Mouse (Mus musculus): ENCODE measurements around the gene Vstm2a. TPM values are rescaled to one million over a fixed set of nuclear protein-coding genes. Genes with fewer than 3 reads are reported as not detected.

Vstm2a gene
- polyA plus RNA-seq, 1 experiment: 2.3 TPM

DNA sequence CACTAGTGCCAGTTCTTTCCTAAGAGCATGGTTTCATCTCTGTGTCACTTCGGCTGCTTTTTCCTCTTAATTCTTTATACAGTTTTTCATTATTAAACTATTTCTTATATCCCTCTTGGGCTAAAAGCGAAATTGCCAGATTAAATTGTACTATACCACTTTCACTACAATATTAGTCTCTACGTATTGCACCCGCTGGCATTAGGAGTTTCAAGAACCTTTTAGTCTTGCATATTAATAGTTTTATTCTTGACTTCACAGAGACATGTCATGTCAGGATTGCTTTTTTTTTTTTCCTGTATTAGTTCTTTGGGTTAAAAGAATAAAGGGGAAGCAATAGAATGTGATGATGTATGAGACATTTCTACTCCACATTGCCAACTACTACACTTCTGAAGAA lies 94.4 kb downstream of the Vstm2a start:
- Histone ChIP-seq H3K36me3 (ENCODE audit: control insufficient read depth, insufficient read depth, low read length) (no peaks in the 10 kb centered on the region), H3K27me3 (replicated peaks; ENCODE audit: control insufficient read depth, insufficient read depth, low read length) (no peaks in the 10 kb centered on the region), H3K27ac (ENCODE audit: insufficient read depth, low read depth, low read length) (no peak overlapping the region), H3K4me3 (ENCODE audit: insufficient read depth, low read depth, low read length) (no peak overlapping the region), H3K4me1 (ENCODE audit: control insufficient read depth, insufficient read depth, low read length) (no peaks in the 10 kb centered on the region)
- 91% methylated on average over 4 of the region's 4 CpGs for WGBS
- DNase-seq: no peak
- TF ChIP-seq CTCF (conservative IDR thresholded peaks at IDR 0.05; ENCODE audit: insufficient read depth, insufficient read length, low read depth, low read length) (no peak), POLR2A (IDR thresholded peaks at IDR 0.05; ENCODE audit: low read depth, low read length) (no peak)

DNA sequence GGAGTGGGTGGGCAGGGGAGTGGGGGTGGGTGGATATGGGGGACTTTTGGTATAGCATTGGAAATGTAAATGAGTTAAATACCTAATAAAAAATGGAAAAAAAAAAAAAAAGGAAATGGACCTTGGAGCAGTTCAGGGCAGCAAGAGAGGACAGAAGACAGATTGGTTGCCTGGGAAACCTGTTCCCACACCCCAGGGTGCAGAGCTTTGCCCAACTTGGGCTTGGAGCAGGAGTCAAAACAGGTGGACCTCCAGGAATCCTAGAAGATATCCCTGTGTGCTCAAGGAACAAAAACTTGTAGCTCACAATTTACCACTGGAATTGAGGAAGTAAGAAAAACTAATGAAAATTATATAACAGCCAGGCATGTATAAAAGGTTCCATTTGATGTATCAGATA lies 96.8 kb downstream of the Vstm2a start:
- Histone ChIP-seq H3K36me3 (ENCODE audit: control insufficient read depth, insufficient read depth, low read length) (no peaks in the 10 kb centered on the region), H3K27ac (ENCODE audit: insufficient read depth, low read depth, low read length) (no peak overlapping the region)
- TF ChIP-seq CTCF (conservative IDR thresholded peaks at IDR 0.05; ENCODE audit: insufficient read depth, insufficient read length, low read depth, low read length): no peak
- TF ChIP-seq POLR2A (IDR thresholded peaks at IDR 0.05; ENCODE audit: low read depth, low read length): no peak

DNA sequence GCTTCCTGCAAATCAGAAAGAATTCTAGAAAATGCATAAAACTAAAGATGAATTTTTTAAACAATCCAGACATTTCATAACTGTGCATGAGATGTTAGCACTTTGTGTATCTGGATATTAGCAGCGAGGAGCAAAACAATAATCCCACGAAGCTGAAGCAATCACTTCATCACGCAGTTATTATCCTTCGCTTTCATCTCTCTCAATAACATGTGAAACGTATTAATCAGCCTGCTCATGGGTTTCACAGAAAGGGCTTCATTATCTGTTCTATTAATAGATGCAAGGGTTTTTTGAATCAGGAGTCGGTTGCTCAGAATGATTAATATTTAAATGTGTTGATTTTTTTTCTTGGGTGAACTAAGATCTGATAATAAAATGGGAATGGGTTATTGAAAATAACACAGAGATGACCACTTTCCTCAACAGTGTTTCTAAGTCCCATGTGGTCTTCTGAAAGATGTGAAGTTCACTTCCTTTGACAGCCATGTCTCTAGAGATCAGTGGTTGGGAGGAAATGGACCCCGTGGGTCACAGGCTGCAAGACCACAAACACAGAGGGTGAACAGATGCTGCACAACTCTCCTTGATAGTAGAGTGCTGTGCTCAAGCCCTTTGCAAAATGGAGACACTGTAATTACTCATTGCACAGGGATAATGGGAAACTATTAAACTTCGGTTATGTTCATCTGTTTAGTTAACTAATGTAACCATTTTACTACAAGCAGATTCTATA lies 109.5 kb downstream of the Vstm2a start:
- Histone ChIP-seq H3K4me3 (ENCODE audit: insufficient read depth, low read depth, low read length) (no peak overlapping the region), H3K36me3 (ENCODE audit: control insufficient read depth, insufficient read depth, low read length) (no peaks in the 10 kb centered on the region), H3K4me1 (ENCODE audit: control insufficient read depth, insufficient read depth, low read length) (no peaks in the 10 kb centered on the region), H3K27ac (ENCODE audit: insufficient read depth, low read depth, low read length) (no peak overlapping the region), H3K27me3 (replicated peaks; ENCODE audit: control insufficient read depth, insufficient read depth, low read length) (no peaks in the 10 kb centered on the region)
- no peak for TF ChIP-seq POLR2A (IDR thresholded peaks at IDR 0.05; ENCODE audit: low read depth, low read length)
- TF ChIP-seq CTCF (conservative IDR thresholded peaks at IDR 0.05; ENCODE audit: insufficient read depth, insufficient read length, low read depth, low read length): no peak
- WGBS: 83% methylated on average over 8 of the region's 8 CpGs
- no peak for DNase-seq

More for the DNA sequence above, 96.8 kb downstream of the Vstm2a start:
- Histone ChIP-seq H3K4me1 (ENCODE audit: control insufficient read depth, insufficient read depth, low read length) (no peaks in the 10 kb centered on the region), H3K4me3 (ENCODE audit: insufficient read depth, low read depth, low read length) (no peak overlapping the region), H3K27me3 (replicated peaks; ENCODE audit: control insufficient read depth, insufficient read depth, low read length) (no peaks in the 10 kb centered on the region)
- no peak for DNase-seq

DNA sequence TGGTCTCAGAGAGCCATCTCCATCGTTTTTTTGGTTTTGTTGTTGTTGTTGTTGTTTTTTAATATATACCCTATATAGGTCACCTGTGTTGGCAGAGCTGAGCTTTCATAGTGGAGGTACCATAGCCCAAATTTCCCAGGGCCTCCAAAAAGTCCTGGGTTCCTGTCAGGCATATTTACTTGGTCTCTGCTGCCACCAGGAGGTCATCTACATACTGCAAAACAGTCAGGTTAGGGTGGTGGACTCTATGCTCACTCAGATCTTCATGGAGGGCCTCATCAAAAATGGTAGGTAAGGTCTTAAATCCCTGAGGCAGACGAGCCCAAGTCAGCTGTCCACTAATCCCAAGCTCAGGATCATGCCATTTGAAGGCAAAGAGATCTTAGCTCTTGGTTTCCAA lies 146.1 kb downstream of the Vstm2a start:
- TF ChIP-seq CTCF (conservative IDR thresholded peaks at IDR 0.05; ENCODE audit: insufficient read depth, insufficient read length, low read depth, low read length): peak; percentile 37; the same call in 1 of the 2 replicates
- no peak for TF ChIP-seq POLR2A (IDR thresholded peaks at IDR 0.05; ENCODE audit: low read depth, low read length)
- Histone ChIP-seq H3K27me3 (replicated peaks; ENCODE audit: control insufficient read depth, insufficient read depth, low read length) (no peaks in the 10 kb centered on the region), H3K4me1 (ENCODE audit: control insufficient read depth, insufficient read depth, low read length) (no peaks in the 10 kb centered on the region), H3K36me3 (ENCODE audit: control insufficient read depth, insufficient read depth, low read length) (no peaks in the 10 kb centered on the region), H3K4me3 (ENCODE audit: insufficient read depth, low read depth, low read length) (no peak overlapping the region), H3K27ac (ENCODE audit: insufficient read depth, low read depth, low read length) (no peak overlapping the region)
- DNase-seq: peak; percentile 12
- WGBS: 31% methylated on average over 2 of the region's 2 CpGs

DNA sequence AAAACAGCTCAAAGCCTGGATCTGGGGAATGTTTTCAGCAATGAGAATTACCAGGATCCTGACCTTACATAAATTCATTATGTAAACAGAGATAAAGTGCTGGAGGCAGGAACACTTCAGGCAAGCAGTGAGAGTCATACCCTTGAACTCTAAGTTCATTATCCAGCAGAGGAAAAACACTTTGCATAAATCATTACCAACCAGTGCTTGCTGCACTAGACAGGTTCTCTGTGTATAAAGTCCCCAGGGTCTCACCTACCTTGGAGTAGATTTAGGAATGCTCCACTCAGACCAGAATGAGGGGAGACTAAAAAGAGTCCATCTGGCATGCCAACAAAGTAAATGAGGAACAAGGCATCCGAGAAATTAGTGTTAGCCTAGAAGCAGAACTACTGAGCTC lies 154.2 kb downstream of the Vstm2a start:
- H3K27me3 ChIP-seq (replicated peaks; ENCODE audit: control insufficient read depth, insufficient read depth, low read length): no peaks in the 10 kb centered on the region
- no peaks in the 10 kb centered on the region for H3K36me3 ChIP-seq (ENCODE audit: control insufficient read depth, insufficient read depth, low read length)
- no peak for TF ChIP-seq POLR2A (IDR thresholded peaks at IDR 0.05; ENCODE audit: low read depth, low read length)
- no peak for TF ChIP-seq CTCF (conservative IDR thresholded peaks at IDR 0.05; ENCODE audit: insufficient read depth, insufficient read length, low read depth, low read length)
- no peak overlapping the region for H3K27ac ChIP-seq (ENCODE audit: insufficient read depth, low read depth, low read length)
- H3K4me1 ChIP-seq (ENCODE audit: control insufficient read depth, insufficient read depth, low read length): peaks cover 2% of the 10 kb centered on the region; the same call in 1 of the 2 replicates
- DNase-seq: peak; percentile 54
- no peak overlapping the region for H3K4me3 ChIP-seq (ENCODE audit: insufficient read depth, low read depth, low read length)
- 31% methylated on average over 1 of the region's 1 CpGs for WGBS

DNA sequence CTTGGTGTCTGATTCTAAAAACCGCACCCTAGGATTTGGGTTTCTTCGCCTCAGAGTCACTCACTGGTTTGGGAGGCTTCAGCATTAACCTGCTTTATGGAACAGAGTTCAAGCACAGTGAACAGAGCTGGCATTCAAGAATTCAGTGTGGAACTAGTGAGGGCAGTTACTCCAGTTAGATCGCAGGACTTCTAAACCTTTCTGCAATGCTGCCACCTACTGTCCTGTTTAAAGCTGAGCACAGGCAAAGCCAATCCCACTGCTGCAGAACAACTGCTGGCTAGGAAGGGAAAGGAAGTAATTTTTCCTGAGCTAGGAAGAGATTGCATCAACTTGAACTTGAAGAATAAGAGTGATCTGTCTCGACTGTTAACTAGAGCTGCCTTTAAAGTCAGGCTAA lies 155.1 kb downstream of the Vstm2a start:
- 8% methylated on average over 4 of the region's 4 CpGs for WGBS
- Histone ChIP-seq H3K27me3 (replicated peaks; ENCODE audit: control insufficient read depth, insufficient read depth, low read length) (no peaks in the 10 kb centered on the region), H3K36me3 (ENCODE audit: control insufficient read depth, insufficient read depth, low read length) (no peaks in the 10 kb centered on the region), H3K4me3 (ENCODE audit: insufficient read depth, low read depth, low read length) (no peak overlapping the region), H3K4me1 (ENCODE audit: control insufficient read depth, insufficient read depth, low read length) (peaks cover 2% of the 10 kb centered on the region; the same call in 1 of the 2 replicates), H3K27ac (ENCODE audit: insufficient read depth, low read depth, low read length) (no peak overlapping the region)
- DNase-seq: peak; percentile 76
- TF ChIP-seq CTCF (conservative IDR thresholded peaks at IDR 0.05; ENCODE audit: insufficient read depth, insufficient read length, low read depth, low read length): peak; percentile 79
- TF ChIP-seq POLR2A (IDR thresholded peaks at IDR 0.05; ENCODE audit: low read depth, low read length): no peak

DNA sequence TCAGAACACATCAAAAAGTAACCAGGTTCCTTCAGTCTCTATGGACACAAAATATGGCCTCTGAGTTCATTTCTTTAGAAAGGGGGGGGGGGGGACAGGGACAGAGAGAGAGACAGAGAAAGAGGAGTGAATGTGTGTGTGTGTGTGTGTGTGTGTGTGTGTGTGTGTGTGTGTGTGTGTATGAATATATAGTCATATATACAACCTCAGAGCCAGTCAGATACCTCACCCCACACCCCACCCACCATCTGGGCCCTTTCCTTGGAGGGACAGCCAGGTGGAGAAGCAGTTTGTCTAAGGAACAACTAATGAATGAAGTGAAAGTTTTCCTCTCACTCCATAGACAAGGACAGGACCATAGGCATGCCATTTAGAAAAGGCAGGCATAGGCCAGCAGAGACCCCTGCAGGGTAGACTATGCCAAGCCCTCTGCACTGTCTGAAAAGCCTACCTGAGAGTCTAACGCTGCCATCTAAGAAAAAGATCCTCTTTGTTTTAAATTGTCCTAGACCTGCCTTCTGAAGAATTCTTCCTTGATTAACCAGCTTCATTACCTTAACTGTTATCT lies 155.6 kb downstream of the Vstm2a start:
- Histone ChIP-seq H3K27me3 (replicated peaks; ENCODE audit: control insufficient read depth, insufficient read depth, low read length) (no peaks in the 10 kb centered on the region), H3K36me3 (ENCODE audit: control insufficient read depth, insufficient read depth, low read length) (no peaks in the 10 kb centered on the region), H3K4me1 (ENCODE audit: control insufficient read depth, insufficient read depth, low read length) (peaks cover 2% of the 10 kb centered on the region; the same call in 1 of the 2 replicates), H3K27ac (ENCODE audit: insufficient read depth, low read depth, low read length) (no peak overlapping the region), H3K4me3 (ENCODE audit: insufficient read depth, low read depth, low read length) (no peak overlapping the region)
- TF ChIP-seq CTCF (conservative IDR thresholded peaks at IDR 0.05; ENCODE audit: insufficient read depth, insufficient read length, low read depth, low read length) (no peak), POLR2A (IDR thresholded peaks at IDR 0.05; ENCODE audit: low read depth, low read length) (no peak)
- no peak for DNase-seq
- WGBS: 37% methylated on average over 1 of the region's 1 CpGs

Measured in kidney, adult 2 months (tissue).